Mouse (Mus musculus) Patski (cell line): ENCODE measurements at regions not wholly inside any gene's neighbourhood (a gene's known extent, or its start where the extent isn't known, plus 50 kb on each side); places are given as distances from the start of the nearest gene placed in this dataset.

Experiments
- ATAC-seq: fragments of 100-300 bp; one replicate; pipeline ENCODE4 v1.8.0; 2021
- CTCF ChIA-PET: fragments of 350-600 bp; sonication (Branson Sonifier 250); formaldehyde crosslinking; loops from one replicate; lab custom pipeline; 2022; ENCODE audit warnings: inconsistent platforms; lab: Charles Lee
- POLR2A ChIA-PET: fragments of 350-600 bp; sonication (Branson Sonifier 250); formaldehyde crosslinking; loops from one replicate; lab custom pipeline; 2022; ENCODE audit warnings: antibody characterized with exemption, inconsistent platforms; lab: Charles Lee
- DNase-seq: peaks from one replicate; pipeline ENCODE4 v3.0.0-alpha.2; 2011; ENCODE audit warnings: low read depth, low spot score
- H3K27me3 ChIP-seq: fragments of 371-371 bp; one replicate; pipeline ENCODE4 v1.5.1; 2021
- CTCF ChIP-seq: fragments of 100-300 bp; IDR thresholded peaks from one replicate; pipeline ENCODE4 v1.5.1; 2021
- in situ Hi-C: fragments of 300-500 bp; cut with MboI; formaldehyde crosslinking; loops from 3 replicates; pipeline ENCODE4 v1.11.1; 2018; ENCODE audit warnings: low pct_unique_long_range_greater_than_20kb, mixed read lengths

- no peak for TF ChIP-seq CTCF
- DNase-seq (no peak), ATAC-seq (no peak)
- in situ Hi-C loops = loop anchor here (10.0 kb wide), 1 partner anchor 148 kb away; no protein-coding TSS in a partner anchor
- ChIA-PET CTCF (no interaction called here), POLR2A (interaction anchor here (0.7 kb wide), 1 partner anchor 15 kb away, joined by 3 read pairs; no protein-coding TSS in a partner anchor)
- H3K27me3 ChIP-seq = peaks cover 5% of the 10 kb centered on the region
Measured at GRCm38 (mm10) chr10:126176759-126177473, 210.9 kb downstream of the Lrig3 start.

GRCm38 (mm10) chr10:126182386-126182785 is 216.4 kb downstream of the Lrig3 start:
- peaks cover 5% of the 10 kb centered on the region for H3K27me3 ChIP-seq
- in situ Hi-C loops = no loop called here
- ATAC-seq (no peak), DNase-seq (no peak)
- no peak for TF ChIP-seq CTCF
- ChIA-PET POLR2A (no interaction called here), CTCF (no interaction called here)

GRCm38 (mm10) chr10:126183961-126184360 is 218.0 kb downstream of the Lrig3 start:
- no peak for DNase-seq
- ATAC-seq = no peak
- peaks cover 5% of the 10 kb centered on the region for H3K27me3 ChIP-seq
- in situ Hi-C loops = no loop called here
- TF ChIP-seq CTCF = no peak
- ChIA-PET CTCF (no interaction called here), POLR2A (no interaction called here)

GRCm38 (mm10) chr10:126185410-126185809 is 219.4 kb downstream of the Lrig3 start:
- DNase-seq (no peak), ATAC-seq (no peak)
- no peak for TF ChIP-seq CTCF
- CTCF ChIA-PET = interaction anchor here (1.4 kb wide), 1 partner anchor 64 kb away, joined by 3 read pairs; no protein-coding TSS in a partner anchor
- peaks cover 5% of the 10 kb centered on the region for H3K27me3 ChIP-seq
- POLR2A ChIA-PET = no interaction called here
- in situ Hi-C loops = no loop called here

- no peak for TF ChIP-seq CTCF
- in situ Hi-C loops = no loop called here
- ATAC-seq (no peak), DNase-seq (no peak)
- ChIA-PET POLR2A (no interaction called here), CTCF (interaction anchor here (1.4 kb wide), 1 partner anchor 64 kb away, joined by 3 read pairs; no protein-coding TSS in a partner anchor)
- peaks cover 5% of the 10 kb centered on the region for H3K27me3 ChIP-seq
Measured at GRCm38 (mm10) chr10:126186086-126186485, 220.1 kb downstream of the Lrig3 start.

GRCm38 (mm10) chr10:126189001-126189400 is 223.0 kb downstream of the Lrig3 start:
- ChIA-PET CTCF (no interaction called here), POLR2A (no interaction called here)
- ATAC-seq (no peak), DNase-seq (no peak)
- in situ Hi-C loops = no loop called here
- no peaks in the 10 kb centered on the region for H3K27me3 ChIP-seq
- TF ChIP-seq CTCF = no peak
